Mouse (Mus musculus) mouse trophoblast stem cell (cell line): ENCODE measurements around the gene Phf2.

Experiments used
- in situ Hi-C, 2 experiments: fragments of 300-500 bp; cut with MseI, MboI; formaldehyde crosslinking; loops; 2 replicates in 1 of 2; 3 replicates in 1 of 2; pipeline ENCODE4 v1.15.1; 2025

The Phf2 gene

DNA sequence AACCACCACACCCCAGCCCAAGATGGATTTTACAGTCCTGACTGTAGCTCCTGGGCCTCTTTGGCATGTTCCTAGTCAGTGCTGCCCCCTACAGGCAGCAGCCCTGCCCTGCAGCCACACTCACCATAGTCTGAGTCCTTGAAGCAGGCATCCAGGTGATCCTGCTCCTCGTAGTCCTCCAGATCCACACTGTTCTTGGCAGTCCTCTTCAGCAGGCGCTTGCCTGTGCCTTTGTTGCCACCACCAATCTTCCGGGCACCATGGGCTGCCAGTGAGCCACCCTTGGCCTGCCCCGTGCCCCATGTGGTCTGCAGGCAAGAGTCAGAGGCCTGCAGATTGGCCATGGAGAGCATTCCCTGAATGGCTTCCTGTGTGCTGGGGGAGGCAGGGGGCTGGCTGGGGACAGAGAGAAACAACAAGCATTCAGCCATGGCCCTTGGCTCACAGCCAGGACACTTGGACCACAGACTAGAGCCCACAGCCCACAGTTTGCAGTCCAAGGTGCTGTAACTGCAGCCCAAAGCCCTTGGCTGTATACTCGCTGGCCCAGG lies 63.4 kb downstream of the Phf2 start:
- in situ Hi-C loops, result no loop called here

DNA sequence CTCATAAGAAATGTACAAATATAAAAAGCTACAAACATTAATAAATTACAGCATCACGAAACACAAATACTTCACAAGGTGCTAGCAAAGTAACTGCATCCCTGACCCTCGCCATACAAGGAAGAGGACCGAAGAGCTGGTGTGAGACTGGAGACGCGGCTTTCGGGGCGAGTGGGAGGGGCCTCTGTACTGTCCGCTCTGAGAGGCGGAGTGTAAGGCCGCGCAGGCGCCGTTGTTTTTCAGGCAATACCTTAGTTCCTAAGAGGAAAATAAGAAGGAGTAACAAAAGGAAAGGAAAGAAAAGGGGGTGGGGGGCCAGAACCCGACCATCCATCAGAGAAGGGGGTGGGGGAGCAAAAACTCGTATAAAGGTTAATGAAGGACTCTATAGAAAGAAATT lies 68.7 kb downstream of the Phf2 start:
- in situ Hi-C loops, result loop anchor here (5.0 kb wide), 1 partner anchor 150 kb away; no protein-coding TSS in a partner anchor

GRCm38 (mm10) chr13:48800850-48801546 lies 69.9 kb downstream of the Phf2 start:
- in situ Hi-C loops, result loop anchor here (5.0 kb wide), 1 partner anchor 149 kb away; no protein-coding TSS in a partner anchor

DNA sequence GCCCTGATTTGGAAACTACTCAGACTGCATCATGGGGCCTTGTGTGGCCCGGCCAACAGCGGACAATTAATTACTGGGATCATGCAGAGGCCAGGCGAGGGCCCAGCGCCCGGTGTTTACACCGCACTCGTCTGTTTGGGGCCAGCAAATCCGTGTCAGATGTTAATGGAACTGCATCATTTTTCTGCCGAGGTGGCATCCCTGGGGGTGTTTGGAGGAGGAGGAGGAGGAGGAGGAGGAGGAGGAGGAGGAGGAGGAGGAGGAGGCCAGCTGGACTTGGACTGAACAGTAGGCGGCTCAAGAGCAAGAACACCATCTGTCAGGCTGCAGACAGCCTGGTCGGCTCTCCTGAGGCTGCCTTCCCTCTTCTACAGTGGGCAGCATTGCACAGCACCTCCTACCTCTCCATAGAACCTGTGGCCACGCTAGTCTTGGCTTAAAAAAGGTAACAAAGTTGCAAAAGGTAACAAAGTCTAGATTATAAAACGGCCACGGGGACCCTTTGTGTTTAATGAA lies 72.6 kb downstream of the Phf2 start:
- in situ Hi-C loops, result no loop called here

DNA sequence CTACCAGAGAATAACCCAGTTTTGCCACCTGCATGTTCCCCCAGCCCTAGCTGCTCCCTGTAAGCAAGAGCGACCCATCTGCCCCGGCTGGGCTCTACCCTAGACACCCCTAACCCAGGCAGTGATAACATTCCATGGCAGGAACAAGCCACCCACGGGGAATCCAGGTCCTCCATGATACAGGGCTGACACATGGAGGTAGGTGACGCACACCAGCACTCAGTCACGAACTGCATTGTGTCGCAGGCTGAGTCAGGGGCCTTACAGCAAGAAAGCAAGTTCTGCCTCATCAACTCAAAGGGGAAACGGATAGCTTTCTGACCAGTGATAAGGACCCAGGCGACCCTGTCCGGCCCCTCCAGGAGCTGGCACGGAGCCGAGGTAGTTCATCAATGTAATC lies 74.0 kb downstream of the Phf2 start:
- in situ Hi-C loops, result no loop called here

- in situ Hi-C loops, result no loop called here
Observed at GRCm38 (mm10) chr13:48795711-48796110, 75.2 kb downstream of the Phf2 start.

- in situ Hi-C loops, result no loop called here
Observed at GRCm38 (mm10) chr13:48784594-48785298, 86.2 kb downstream of the Phf2 start.

DNA sequence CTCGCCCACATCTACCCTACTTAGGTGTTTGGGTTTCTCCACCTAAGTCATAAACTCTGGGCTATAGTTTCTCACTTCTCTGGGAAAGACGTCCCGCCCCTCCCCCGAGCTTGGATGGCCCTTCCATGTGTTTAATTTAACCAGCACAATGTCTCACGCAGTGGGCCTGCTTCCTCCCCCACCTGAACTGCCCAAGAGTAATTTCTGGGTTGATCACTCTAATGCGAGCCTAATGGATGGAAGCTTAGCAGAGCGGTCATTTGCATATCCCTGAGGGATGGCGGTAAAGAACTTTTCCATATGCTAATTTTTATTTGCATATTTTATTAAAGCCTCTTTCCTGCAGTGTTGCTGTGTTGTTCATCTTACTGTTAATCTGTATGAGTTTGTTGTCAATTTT lies 86.8 kb downstream of the Phf2 start:
- in situ Hi-C loops, result no loop called here

GRCm38 (mm10) chr13:48782727-48783725 lies 87.9 kb downstream of the Phf2 start:
- in situ Hi-C loops, result no loop called here

DNA sequence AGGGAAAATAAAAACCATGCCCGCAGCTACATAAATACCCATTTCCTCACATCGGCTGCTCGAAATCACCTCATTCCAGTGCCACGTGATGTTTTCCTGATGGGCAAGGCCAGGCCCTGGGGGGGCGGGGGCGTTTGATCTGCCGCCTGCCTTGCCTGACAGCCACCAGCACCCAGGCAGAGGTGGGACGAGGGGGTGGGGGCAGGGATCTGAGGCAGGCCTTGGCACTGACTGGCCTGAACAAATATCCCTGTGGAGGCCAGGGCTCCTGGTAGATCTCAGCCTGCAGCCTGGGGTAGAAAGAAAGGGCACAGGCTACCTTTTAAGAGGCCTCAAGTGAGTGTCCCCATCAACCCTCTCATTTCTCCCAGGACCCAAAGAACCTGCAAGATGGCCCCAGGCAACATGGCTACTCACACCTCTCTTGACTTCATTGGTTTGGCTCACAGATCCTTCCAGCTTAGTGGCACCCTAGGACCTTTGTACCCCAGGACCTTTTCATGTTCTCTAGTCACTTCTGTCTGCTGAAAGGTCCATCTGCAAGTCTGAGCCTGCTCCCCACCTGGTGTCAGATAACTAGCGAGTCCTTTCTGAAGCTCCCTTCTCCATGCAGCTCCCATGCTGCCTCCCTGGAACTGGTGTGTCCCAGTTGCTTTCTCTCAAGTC lies 90.4 kb downstream of the Phf2 start:
- in situ Hi-C loops, result no loop called here

DNA sequence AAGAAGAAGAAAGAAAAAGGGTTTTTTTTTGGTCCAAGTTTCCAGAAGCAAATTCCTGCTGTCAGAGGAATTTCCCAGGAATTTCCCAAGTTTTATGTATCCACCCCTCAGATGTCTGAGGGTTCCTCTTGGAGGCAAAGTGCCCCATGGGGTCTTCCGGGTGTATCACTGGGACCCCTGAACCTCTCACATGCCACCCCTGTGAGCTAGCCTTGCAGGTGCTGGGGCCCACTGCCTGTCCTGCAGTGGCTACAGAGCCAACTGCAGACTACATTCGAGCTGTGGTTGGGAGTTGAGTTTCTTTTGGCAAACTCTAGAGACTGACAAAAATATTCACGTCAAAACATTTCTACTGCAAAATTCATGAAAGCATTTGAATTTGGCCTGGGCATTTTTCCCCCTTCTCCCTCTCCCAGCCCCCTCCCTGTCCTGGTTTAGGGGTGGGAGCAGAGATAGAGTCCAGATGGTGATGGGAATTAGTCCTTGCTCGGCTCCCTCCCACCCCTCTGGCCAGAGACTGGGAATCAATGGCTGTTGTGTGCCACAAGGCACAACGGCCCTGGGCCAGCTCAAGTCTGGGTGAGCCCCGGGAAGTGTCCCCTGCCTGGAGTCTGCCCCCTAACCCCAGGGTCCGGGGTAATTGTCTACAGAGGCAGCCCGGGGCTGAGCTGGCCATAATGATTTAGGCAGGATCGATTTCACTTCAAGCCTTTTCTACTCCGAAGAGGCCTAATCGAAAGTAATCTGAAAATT lies 91.2 kb downstream of the Phf2 start:
- in situ Hi-C loops, result no loop called here

DNA sequence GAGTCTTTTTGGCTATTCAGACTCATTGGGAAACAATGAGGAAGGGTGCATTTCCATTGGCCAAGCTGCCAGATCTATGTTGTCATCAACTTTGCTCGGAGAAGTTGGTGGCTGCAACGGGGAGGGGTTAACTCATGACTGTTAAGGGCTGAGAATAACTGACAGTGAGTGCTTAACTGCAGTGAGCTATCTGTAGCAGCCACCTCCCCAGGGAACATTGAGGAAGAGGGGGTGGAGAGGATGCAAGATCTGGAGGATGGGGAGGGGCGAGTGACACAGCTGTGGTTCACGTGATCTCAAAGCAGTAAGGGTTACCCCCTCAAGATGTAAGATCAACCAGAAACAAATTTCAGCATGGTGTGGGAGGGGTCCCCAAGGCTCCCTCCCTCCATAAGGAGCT lies 92.8 kb downstream of the Phf2 start:
- in situ Hi-C loops, result no loop called here

GRCm38 (mm10) chr13:48774506-48774905 lies 96.4 kb downstream of the Phf2 start:
- in situ Hi-C loops, result no loop called here

- in situ Hi-C loops, result no loop called here
Observed at GRCm38 (mm10) chr13:48768109-48768508, 102.8 kb downstream of the Phf2 start.

- in situ Hi-C loops, result no loop called here
Observed at GRCm38 (mm10) chr13:48763701-48764245, 107.1 kb downstream of the Phf2 start.

DNA sequence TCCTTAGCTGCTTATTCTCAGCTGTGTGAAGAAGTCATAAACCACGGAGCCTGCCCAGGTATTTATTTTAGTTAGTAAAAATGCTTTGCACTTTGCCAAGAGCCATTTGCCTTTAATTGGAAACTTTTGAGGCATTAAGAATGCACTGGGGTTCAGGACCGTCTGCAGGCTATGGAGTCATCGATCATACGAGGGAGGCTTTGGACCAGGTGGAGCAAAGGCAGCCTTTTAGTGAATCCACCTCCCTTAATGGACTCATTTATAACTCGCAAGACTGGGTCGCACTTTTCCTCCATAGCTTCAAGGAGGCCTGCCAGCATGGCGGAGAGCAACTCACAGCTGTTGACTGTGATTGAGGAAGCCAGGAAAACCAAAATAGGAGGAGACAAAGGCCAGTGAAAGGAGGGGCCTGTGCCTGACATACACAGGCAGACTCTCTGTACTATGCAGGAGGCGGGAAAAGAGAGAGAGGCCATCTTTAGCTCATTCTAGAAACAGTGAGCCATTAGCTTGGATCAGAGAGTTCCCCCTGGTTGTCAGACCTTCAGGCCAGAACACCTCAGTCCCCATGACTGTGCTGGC lies 110.0 kb downstream of the Phf2 start:
- in situ Hi-C loops, result no loop called here

DNA sequence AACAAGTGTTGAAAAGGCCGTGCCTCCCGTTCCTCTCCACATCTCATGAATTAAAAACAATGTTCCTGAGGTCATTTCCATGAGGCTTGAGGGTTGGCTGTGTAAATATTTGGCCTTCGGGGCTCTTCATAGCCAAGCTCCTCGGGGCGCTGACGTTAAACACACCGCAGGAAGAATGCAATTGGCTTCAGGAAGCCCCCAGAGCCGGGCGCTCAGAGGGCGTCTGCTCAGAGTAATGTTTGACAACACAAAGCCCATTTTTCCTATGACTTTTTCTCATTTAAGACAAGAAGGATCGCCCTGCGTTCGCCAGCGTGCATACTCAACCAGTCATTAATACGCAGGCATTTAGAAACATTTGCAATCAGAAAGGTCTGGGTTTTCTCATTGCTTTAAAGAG lies 114.2 kb downstream of the Phf2 start:
- in situ Hi-C loops, result no loop called here
